Mouse (Mus musculus) adrenal gland, adult 18-20 months (tissue): ENCODE measurements around the gene Syne2. TPM values are rescaled to one million over a fixed set of nuclear protein-coding genes. Genes with fewer than 3 reads are reported as not detected.
A peak's percentile ranks its signal among the peaks of the same experiment; 100 is the strongest.
"Not testable (repeated sequence)": the region's sequence is repeated elsewhere in the genome, so short reads cannot be mapped to it uniquely, and the experiment has no call there.

ENCODE experiments used
- DNase-seq, 2 experiments: peaks; one replicate each; pipeline ENCODE4 v3.0.0; 2021 to 2022; ENCODE audit warnings: low spot score in 2 of 2
- long read RNA-seq, 2 experiments: library from polyadenylated mRNA; stranded (forward); transcript quantifications; one replicate each; pipeline ENCODE4 v2.0.0; 2021
- total RNA-seq, 2 experiments: library from RNA; stranded (reverse); gene quantifications; 1 replicate in 1 of 2; 2 replicates in 1 of 2; pipeline ENCODE4 v1.2.3; 2021

Syne2 gene
- total RNA-seq = 10 to 100 TPM; 33.2 to 39.7 TPM
- long read RNA-seq, experiment 1, partial matches to known transcripts = 2 of 2 reads
- long read RNA-seq, experiment 1, other reads (novel, unspliced or antisense) = 0 of 2 reads
- long read RNA-seq, experiment 2, partial matches to known transcripts = 8 of 12 reads
- long read RNA-seq, experiment 2, other reads (novel, unspliced or antisense) = 3 of 12 reads

DNA sequence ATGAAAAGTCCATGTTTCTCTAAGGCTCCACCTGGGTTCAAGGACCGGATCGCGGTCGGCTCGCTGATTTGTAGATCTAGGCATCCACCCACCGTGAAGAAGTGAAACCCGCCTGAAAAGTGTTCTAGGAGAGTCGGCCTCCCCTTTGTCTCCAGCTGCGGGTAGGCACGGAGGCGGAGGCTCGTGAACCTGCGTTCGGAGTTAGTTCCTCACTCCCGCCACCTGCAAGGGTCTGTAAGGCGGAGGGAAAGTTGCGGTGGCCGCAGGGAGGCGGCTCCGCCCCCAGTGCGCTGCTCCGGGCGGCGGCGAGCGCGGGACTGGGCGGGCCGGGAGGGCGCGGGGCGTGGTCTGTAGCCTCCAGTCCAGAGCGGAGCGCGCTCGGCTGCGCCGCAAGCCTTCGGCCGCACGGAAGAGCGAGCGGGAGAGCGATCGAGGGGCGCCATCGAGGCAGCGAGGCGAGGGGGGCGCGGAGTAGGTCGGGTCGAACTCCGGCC lies at the start of gene Syne2:
Gene Syne2 (plus strand): TSS at position 176 of the 494 bp plus-strand sequence.
- peak; percentile 83 to 84 for DNase-seq

- no peak for DNase-seq
Measured at GRCm38 (mm10) chr12:75771410-75771809, 46.5 kb upstream of the Syne2 start.

GRCm38 (mm10) chr12:75772424-75773034 lies 45.4 kb upstream of the Syne2 start:
- peak; percentile 69 to 76 for DNase-seq

DNA sequence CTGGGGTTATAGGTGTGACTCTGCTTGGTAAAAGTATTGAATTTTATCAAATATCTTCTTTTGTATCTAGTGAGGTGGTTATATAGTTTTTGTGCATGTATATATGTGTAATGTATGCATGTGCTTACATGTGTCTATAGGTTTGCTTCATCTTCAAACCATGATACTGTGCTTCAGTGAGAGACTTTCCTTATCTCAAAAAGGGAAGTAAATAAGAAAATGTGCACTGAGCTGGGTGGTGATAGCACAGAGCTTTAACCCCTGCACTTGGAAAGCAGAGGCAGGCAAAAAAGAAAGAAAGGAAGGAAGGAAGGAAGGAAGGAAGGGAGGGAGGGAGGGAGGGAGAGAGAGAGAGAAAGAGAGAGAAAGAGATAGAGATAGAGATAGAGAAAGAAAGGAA lies 36.5 kb upstream of the Syne2 start:
- no peak for DNase-seq

GRCm38 (mm10) chr12:75781995-75782394 lies 35.9 kb upstream of the Syne2 start:
- DNase-seq = no peak

- DNase-seq = no peak
Measured at GRCm38 (mm10) chr12:75784271-75784751, 33.6 kb upstream of the Syne2 start.

GRCm38 (mm10) chr12:75786681-75787080 lies 31.3 kb upstream of the Syne2 start:
- DNase-seq = not testable (repeated sequence)

DNA sequence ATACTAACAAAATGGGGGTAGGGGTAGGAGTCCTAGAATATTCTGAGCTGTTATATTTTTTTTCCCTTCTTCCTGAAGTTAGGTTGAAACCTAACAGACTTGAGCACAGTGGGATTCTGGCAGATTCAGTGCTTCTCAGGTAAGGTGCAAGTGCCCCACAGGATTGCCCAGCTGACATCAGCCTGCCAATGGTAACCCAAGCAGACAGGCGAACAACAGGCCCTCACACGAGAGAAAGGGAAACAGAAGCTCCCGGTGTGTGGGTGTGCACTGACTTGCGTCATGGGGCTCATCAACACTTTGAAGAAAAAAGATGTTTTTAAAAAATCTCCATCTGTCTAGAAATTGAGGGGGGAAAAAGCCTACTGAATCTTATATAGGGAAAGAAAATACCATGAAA lies 28.5 kb upstream of the Syne2 start:
- DNase-seq = no peak

DNA sequence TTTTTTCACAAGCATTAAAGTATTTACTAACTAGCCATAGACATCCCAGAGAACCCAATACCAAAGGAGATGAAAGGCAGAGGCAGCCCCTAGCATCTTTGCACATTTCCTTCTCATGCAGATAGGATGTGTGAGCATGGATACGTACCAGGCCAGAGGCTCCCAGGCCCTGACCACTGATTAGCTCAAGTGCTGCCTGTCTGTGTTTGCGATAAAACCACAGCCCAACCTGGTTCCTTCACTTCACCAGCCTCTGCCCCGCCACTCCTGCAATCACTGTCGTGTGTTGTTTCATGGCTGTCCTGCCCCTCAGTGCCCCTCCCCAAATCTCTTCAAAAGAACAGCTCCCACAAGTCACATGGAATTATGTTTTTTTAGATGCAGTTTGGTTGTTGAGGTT lies 23.4 kb upstream of the Syne2 start:
- DNase-seq = no peak

- no peak for DNase-seq
Measured at GRCm38 (mm10) chr12:75796510-75796909, 21.4 kb upstream of the Syne2 start.

GRCm38 (mm10) chr12:75806281-75806680 lies 11.7 kb upstream of the Syne2 start:
- DNase-seq = no peak

DNA sequence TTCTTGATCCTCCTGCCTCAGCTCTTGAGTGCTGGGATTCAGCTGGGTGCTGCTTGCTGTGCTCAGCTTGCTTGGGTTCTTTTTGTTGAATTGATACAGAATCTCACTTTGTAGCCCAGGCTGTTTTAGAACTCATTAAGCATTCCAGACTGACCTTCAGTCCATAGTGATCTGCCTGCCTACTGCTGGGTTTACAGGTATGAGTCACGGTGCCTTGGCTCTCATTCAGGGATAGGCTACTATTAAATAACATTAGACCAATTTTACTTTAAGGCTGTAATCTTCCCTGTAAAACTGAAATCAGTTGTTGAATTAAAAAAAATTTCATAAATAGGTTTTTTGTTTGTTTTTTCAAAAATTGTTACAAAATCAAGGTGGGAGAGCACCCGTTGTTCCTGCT lies 4.2 kb upstream of the Syne2 start:
- no peak for DNase-seq

DNA sequence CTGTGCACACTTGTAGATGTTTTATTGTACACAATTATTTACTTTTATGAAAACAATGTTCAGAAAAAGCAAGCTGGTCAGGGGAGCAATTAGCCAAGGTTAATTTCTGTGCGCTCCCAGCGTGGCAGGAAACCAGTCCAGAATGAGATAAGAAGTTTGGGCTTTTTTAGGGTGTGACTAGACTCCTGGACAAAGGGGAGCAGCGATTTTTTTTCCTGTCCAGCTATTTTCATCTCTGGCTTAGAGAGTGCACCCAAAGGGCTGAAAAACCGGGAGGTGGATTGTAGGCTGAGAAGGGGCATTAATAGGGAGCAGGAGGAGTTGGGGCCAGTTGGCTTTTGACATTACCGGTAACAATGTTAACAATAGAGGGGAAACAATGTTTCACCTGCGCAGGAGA lies 3.4 kb upstream of the Syne2 start:
- DNase-seq = no peak

- DNase-seq = no peak
Measured at GRCm38 (mm10) chr12:75816981-75817856, 715 bp upstream of the Syne2 start.

- DNase-seq = peak; percentile 72 to 73
Measured at GRCm38 (mm10) chr12:75818453-75819434, 810 bp downstream of the Syne2 start.

DNA sequence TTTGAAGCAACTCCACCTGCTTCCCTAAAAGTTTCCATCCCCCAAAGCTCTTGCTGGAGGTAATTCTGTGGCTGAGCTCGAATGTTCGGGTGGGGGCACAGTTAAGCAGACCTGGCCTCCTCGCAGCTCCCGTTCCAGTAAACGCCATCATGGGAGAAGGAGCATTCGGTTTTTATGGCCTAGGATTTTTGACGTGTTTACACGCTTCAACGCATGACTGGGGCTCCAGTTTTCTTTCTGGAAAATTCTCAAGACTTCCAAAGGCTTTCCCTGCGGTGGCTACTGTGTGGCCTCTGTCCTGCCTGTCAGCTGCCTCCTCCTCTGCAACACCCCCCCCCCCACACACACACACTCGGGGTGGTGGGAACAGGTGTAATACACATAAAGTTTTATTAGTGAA lies 1.5 kb downstream of the Syne2 start:
- no peak for DNase-seq

GRCm38 (mm10) chr12:75820216-75820615 lies 2.3 kb downstream of the Syne2 start:
- no peak for DNase-seq

GRCm38 (mm10) chr12:75822122-75822521 lies 4.2 kb downstream of the Syne2 start:
- no peak for DNase-seq

- no peak for DNase-seq
Measured at GRCm38 (mm10) chr12:75823475-75823874, 5.5 kb downstream of the Syne2 start.

GRCm38 (mm10) chr12:75825458-75825857 lies 7.5 kb downstream of the Syne2 start:
- no peak for DNase-seq
